Mouse (Mus musculus) kidney, embryonic 15.5 days (tissue): ENCODE measurements around the gene Procr. TPM values are rescaled to one million over a fixed set of nuclear protein-coding genes. Genes with fewer than 3 reads are reported as not detected.
A peak's percentile ranks its signal among the peaks of the same experiment; 100 is the strongest.

ENCODE experiments used
- ATAC-seq: fragments of 200-750 bp; cut with Nextera tagmentation; replicated peaks from 2 replicates; pipeline ENCODE4 v1.8.0; 2017; ENCODE audit warnings: moderate TSS enrichment; ENCODE audit not compliant: low FRiP score
- H3K27ac ChIP-seq: fragments of 300-500 bp; sonication (generic); 2 replicates; pipeline ENCODE4 v1.5.1; 2015; ENCODE audit warnings: mild to moderate bottlenecking, inconsistent platforms
- H3K27me3 ChIP-seq: fragments of 300-500 bp; sonication (generic); 2 replicates; pipeline ENCODE4 v1.6.1; 2015; ENCODE audit warnings: inconsistent platforms
- H3K36me3 ChIP-seq: fragments of 300-500 bp; sonication (generic); 2 replicates; pipeline ENCODE4 v1.6.1; 2015; ENCODE audit warnings: inconsistent platforms
- H3K4me1 ChIP-seq: fragments of 300-500 bp; sonication (generic); 2 replicates; pipeline ENCODE4 v1.6.1; 2015; ENCODE audit warnings: inconsistent platforms
- H3K4me2 ChIP-seq: fragments of 300-500 bp; sonication (generic); 2 replicates; pipeline ENCODE4 v1.6.1; 2015; ENCODE audit warnings: moderate library complexity, mild to moderate bottlenecking, inconsistent platforms
- H3K4me3 ChIP-seq: fragments of 300-500 bp; sonication (generic); replicated peaks from 2 replicates; pipeline ENCODE4 v1.5.1; 2015; ENCODE audit warnings: mild to moderate bottlenecking, inconsistent platforms
- H3K9ac ChIP-seq: fragments of 300-500 bp; sonication (generic); 2 replicates; pipeline ENCODE4 v1.6.1; 2015; ENCODE audit warnings: mild to moderate bottlenecking, inconsistent platforms
- H3K9me3 ChIP-seq: fragments of 300-500 bp; sonication (generic); replicated peaks from 2 replicates; pipeline ENCODE4 v1.6.1; 2016; ENCODE audit warnings: inconsistent platforms
- WGBS: fragments of 180-500 bp; shearing (Covaris S2); methylation state at CpG from one replicate; pipeline ENCODE4 v1.1.7; 2015; ENCODE audit warnings: mixed read lengths; 5-methylcytosine and 5-hydroxymethylcytosine counted together
- polyA plus RNA-seq: library from polyadenylated mRNA; unstranded; fragments of >200 nt; fragmentation: Nextera tagmentation; extraction: Ambion mirVana; gene quantifications from 2 replicates; pipeline ENCODE4 v1.2.1, GENCODE M21; 2015

Procr gene
- polyA plus RNA-seq: 11.1 and 12.3 TPM in 2 replicates

- Histone ChIP-seq H3K27me3 (peaks cover 7% of the 10 kb centered on the region; the same call in 1 of the 2 replicates), H3K36me3 (no peaks in the 10 kb centered on the region), H3K4me2 (peak within 1 kb of the TSS; percentile 77), H3K9ac (peak within 1 kb of the TSS; percentile 45), H3K4me1 (peaks cover 12% of the 10 kb centered on the region), H3K27ac (peak within 1 kb of the TSS; percentile 41), H3K9me3 (no peaks in the 10 kb centered on the region), H3K4me3 (peak within 1 kb of the TSS; percentile 42)
- peak; percentile 75; the same call in 1 of the 2 replicates for ATAC-seq
- WGBS: 2% methylated on average over 25 of the region's 25 CpGs
These were observed at the start of gene Procr for GRCm38 (mm10) chr2:155751014-155751786. Gene Procr (plus strand): TSS chr2:155751117.

DNA sequence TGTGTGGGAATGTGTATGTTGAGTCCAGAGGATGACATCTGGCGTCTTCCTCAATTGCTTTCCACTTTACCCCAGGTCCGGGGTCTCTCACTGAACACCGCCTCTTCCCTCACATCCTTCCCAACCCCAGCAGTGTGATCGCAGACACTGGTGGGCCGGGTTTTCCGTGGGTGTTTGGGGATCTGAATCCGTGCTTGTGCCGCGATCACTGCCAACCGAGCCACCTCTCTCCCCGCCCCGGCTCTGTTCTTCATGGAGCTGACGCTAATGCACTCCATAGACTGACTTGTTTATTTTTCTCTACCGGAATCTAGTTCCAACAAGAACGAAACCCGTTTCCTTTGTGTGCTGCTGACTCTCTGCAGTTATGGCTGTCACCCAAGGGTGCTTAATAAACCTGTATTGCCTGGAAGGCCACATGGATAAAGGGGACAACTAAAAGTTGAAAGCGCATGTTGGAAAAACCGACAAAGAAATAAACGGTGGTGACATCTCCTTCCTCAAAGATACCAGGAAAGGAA is 49.5 kb upstream of the Procr start:
- no peak for ATAC-seq
- Histone ChIP-seq H3K4me2 (no peak overlapping the region), H3K4me3 (no peak overlapping the region), H3K4me1 (no peaks in the 10 kb centered on the region), H3K27me3 (no peaks in the 10 kb centered on the region), H3K9ac (no peak overlapping the region), H3K36me3 (peaks cover 36% of the 10 kb centered on the region), H3K27ac (no peak overlapping the region), H3K9me3 (no peaks in the 10 kb centered on the region)
- 90% methylated on average over 19 of the region's 19 CpGs for WGBS

GRCm38 (mm10) chr2:155703630-155704029 is 47.3 kb upstream of the Procr start:
- Histone ChIP-seq H3K9me3 (no peaks in the 10 kb centered on the region), H3K9ac (no peak overlapping the region), H3K4me3 (no peak overlapping the region), H3K27me3 (no peaks in the 10 kb centered on the region), H3K27ac (no peak overlapping the region), H3K4me1 (no peaks in the 10 kb centered on the region), H3K4me2 (no peak overlapping the region), H3K36me3 (peaks cover 47% of the 10 kb centered on the region)
- ATAC-seq: no peak
- WGBS: 77% methylated on average over 4 of the region's 4 CpGs

- no peak overlapping the region for H3K27ac ChIP-seq
These were observed 43.7 kb upstream of the Procr start for GRCm38 (mm10) chr2:155707251-155707650.

DNA sequence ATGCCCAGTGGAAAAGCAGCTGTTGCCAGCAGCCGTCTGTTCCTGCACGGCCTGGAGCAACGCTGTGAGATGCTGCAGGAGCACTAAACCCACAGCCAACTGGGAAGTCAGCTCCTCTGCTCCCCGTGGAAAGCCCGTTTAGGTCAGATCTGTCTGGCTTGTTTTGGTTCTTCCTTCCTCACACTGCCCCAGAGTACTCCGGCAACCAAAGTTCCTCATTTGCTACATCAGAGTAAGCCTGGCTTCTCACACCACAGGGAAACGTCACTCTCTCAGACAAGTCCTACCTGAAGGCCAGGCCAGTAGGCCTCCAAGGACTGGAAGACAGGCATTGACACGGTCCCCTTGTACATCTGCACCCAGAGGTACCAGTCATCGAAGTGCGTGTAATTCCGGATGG is 40.4 kb upstream of the Procr start:
- no peaks in the 10 kb centered on the region for H3K9me3 ChIP-seq
- no peaks in the 10 kb centered on the region for H3K4me1 ChIP-seq
- H3K4me2 ChIP-seq: no peak overlapping the region
- no peak overlapping the region for H3K27ac ChIP-seq
- 89% methylated on average over 11 of the region's 11 CpGs for WGBS
- H3K27me3 ChIP-seq: no peaks in the 10 kb centered on the region
- H3K9ac ChIP-seq: no peak overlapping the region
- ATAC-seq: no peak
- no peak overlapping the region for H3K4me3 ChIP-seq
- H3K36me3 ChIP-seq: peaks cover 63% of the 10 kb centered on the region

More at GRCm38 (mm10) chr2:155707251-155707650, 43.7 kb upstream of the Procr start:
- H3K4me1 ChIP-seq: no peaks in the 10 kb centered on the region
- H3K4me3 ChIP-seq: no peak overlapping the region
- H3K9me3 ChIP-seq: no peaks in the 10 kb centered on the region
- ATAC-seq: no peak
- no peak overlapping the region for H3K4me2 ChIP-seq
- no peak overlapping the region for H3K9ac ChIP-seq
- H3K36me3 ChIP-seq: peaks cover 63% of the 10 kb centered on the region
- H3K27me3 ChIP-seq: no peaks in the 10 kb centered on the region
- 78% methylated on average over 4 of the region's 4 CpGs for WGBS

GRCm38 (mm10) chr2:155717082-155717990 is 33.6 kb upstream of the Procr start:
- 83% methylated on average over 12 of the region's 12 CpGs for WGBS
- ATAC-seq: no peak
- Histone ChIP-seq H3K9me3 (no peaks in the 10 kb centered on the region), H3K4me3 (no peak overlapping the region), H3K4me1 (no peaks in the 10 kb centered on the region), H3K4me2 (no peak overlapping the region), H3K27ac (no peak overlapping the region), H3K27me3 (no peaks in the 10 kb centered on the region), H3K36me3 (peaks cover 49% of the 10 kb centered on the region), H3K9ac (no peak overlapping the region)

GRCm38 (mm10) chr2:155720585-155720984 is 30.3 kb upstream of the Procr start:
- no peaks in the 10 kb centered on the region for H3K27me3 ChIP-seq
- H3K27ac ChIP-seq: no peak overlapping the region
- peaks cover 42% of the 10 kb centered on the region for H3K36me3 ChIP-seq
- WGBS: 77% methylated on average over 5 of the region's 5 CpGs
- no peak overlapping the region for H3K4me3 ChIP-seq
- no peak for ATAC-seq
- no peaks in the 10 kb centered on the region for H3K9me3 ChIP-seq
- H3K4me2 ChIP-seq: no peak overlapping the region
- H3K4me1 ChIP-seq: no peaks in the 10 kb centered on the region
- no peak overlapping the region for H3K9ac ChIP-seq

GRCm38 (mm10) chr2:155724036-155724435 is 26.9 kb upstream of the Procr start:
- H3K36me3 ChIP-seq: peaks cover 23% of the 10 kb centered on the region
- no peak overlapping the region for H3K9ac ChIP-seq
- H3K4me3 ChIP-seq: no peak overlapping the region
- H3K27me3 ChIP-seq: no peaks in the 10 kb centered on the region
- H3K9me3 ChIP-seq: no peaks in the 10 kb centered on the region
- no peak overlapping the region for H3K27ac ChIP-seq
- H3K4me1 ChIP-seq: peaks cover 13% of the 10 kb centered on the region
- H3K4me2 ChIP-seq: no peak overlapping the region
- WGBS: 70% methylated on average over 5 of the region's 5 CpGs
- ATAC-seq: no peak

- H3K9ac ChIP-seq: no peak overlapping the region
- no peak overlapping the region for H3K4me3 ChIP-seq
- no peak overlapping the region for H3K4me2 ChIP-seq
- no peak for ATAC-seq
- peaks cover 15% of the 10 kb centered on the region for H3K4me1 ChIP-seq
- 74% methylated on average over 6 of the region's 6 CpGs for WGBS
- no peaks in the 10 kb centered on the region for H3K27me3 ChIP-seq
- H3K9me3 ChIP-seq: no peaks in the 10 kb centered on the region
- H3K36me3 ChIP-seq: peaks cover 20% of the 10 kb centered on the region
- H3K27ac ChIP-seq: no peak overlapping the region
These were observed 26.4 kb upstream of the Procr start for GRCm38 (mm10) chr2:155724526-155724925.

- Histone ChIP-seq H3K4me3 (no peak overlapping the region), H3K4me2 (no peak overlapping the region), H3K36me3 (peaks cover 19% of the 10 kb centered on the region), H3K9me3 (no peaks in the 10 kb centered on the region), H3K27me3 (no peaks in the 10 kb centered on the region), H3K4me1 (peaks cover 18% of the 10 kb centered on the region), H3K27ac (no peak overlapping the region), H3K9ac (no peak overlapping the region)
- 85% methylated on average over 7 of the region's 7 CpGs for WGBS
- no peak for ATAC-seq
These were observed 24.6 kb upstream of the Procr start for GRCm38 (mm10) chr2:155726302-155726701.

DNA sequence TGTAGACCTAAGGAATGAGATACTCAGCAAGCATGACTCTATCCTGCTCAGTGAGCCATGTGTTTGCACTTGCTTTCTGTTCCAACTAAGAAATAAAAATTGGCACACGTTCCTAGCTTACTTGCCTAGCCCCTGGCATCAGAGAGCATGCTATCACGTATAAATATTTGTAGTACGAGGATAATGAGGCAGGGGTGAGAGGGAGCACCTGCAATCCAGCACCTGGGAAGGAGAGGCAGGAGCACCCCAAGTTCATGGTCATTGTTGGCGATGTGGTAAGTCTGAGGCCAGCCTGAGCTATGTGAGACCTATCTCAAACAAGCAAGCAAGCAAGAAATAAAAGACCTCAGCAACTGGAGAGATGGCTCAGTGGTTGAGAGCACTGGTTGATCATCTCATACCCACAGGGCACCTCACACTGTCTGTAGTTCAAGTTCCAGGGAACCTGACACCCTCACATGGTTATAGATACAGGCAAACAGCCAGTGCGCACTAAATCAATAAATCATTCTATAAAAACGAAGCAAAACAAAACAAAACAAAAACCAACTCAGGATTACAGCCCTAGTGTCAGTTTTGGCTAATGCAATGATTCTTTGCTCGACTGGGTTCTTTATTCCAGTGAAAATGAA is 23.0 kb upstream of the Procr start:
- peaks cover 10% of the 10 kb centered on the region; the same call in 1 of the 2 replicates for H3K36me3 ChIP-seq
- no peak for ATAC-seq
- H3K4me3 ChIP-seq: peak overlapping the region; percentile 95; the same call in 1 of the 2 replicates
- no peaks in the 10 kb centered on the region for H3K27me3 ChIP-seq
- peaks cover 18% of the 10 kb centered on the region for H3K4me1 ChIP-seq
- no peak overlapping the region for H3K9ac ChIP-seq
- H3K4me2 ChIP-seq: peak overlapping the region; percentile 78
- WGBS: 57% methylated on average over 7 of the region's 7 CpGs
- H3K27ac ChIP-seq: no peak overlapping the region
- H3K9me3 ChIP-seq: no peaks in the 10 kb centered on the region
